Mouse (Mus musculus): ENCODE data around the gene Mapk7.
A peak's percentile ranks its signal among the peaks of the same experiment; 100 is the strongest.

Gene Mapk7

GRCm38 (mm10) chr11:61494129-61494997 lies at the start of gene Mapk7:
Gene Mapk7 (minus strand): TSS chr11:61494406.
- peak; percentile 95 to 96 for DNase-seq (ENCODE audit: low spot score in 2 of 2)

GRCm38 (mm10) chr11:61541106-61541505 lies 46.9 kb upstream of the Mapk7 start:
- DNase-seq (ENCODE audit: low spot score in 2 of 2) = no peak

GRCm38 (mm10) chr11:61540642-61541041 lies 46.4 kb upstream of the Mapk7 start:
- no peak for DNase-seq (ENCODE audit: low spot score in 2 of 2)

GRCm38 (mm10) chr11:61537362-61537761 lies 43.2 kb upstream of the Mapk7 start:
- DNase-seq (ENCODE audit: low spot score in 2 of 2) = no peak

GRCm38 (mm10) chr11:61536952-61537351 lies 42.7 kb upstream of the Mapk7 start:
- no peak for DNase-seq (ENCODE audit: low spot score in 2 of 2)

GRCm38 (mm10) chr11:61535530-61535929 lies 41.3 kb upstream of the Mapk7 start:
- DNase-seq (ENCODE audit: low spot score in 2 of 2) = no peak

- DNase-seq (ENCODE audit: low spot score in 2 of 2) = no peak
Measured at GRCm38 (mm10) chr11:61533571-61533970, 39.4 kb upstream of the Mapk7 start.

GRCm38 (mm10) chr11:61532820-61533219 lies 38.6 kb upstream of the Mapk7 start:
- DNase-seq (ENCODE audit: low spot score in 2 of 2) = no peak

GRCm38 (mm10) chr11:61529268-61529713 lies 35.1 kb upstream of the Mapk7 start:
- DNase-seq (ENCODE audit: low spot score in 2 of 2) = peak in 1 of 2 experiments; percentile 61

- DNase-seq (ENCODE audit: low spot score in 2 of 2) = no peak
Measured at GRCm38 (mm10) chr11:61526872-61527271, 32.7 kb upstream of the Mapk7 start.

GRCm38 (mm10) chr11:61519484-61520107 lies 25.4 kb upstream of the Mapk7 start:
- DNase-seq (ENCODE audit: low spot score in 2 of 2) = no peak

GRCm38 (mm10) chr11:61518871-61519270 lies 24.7 kb upstream of the Mapk7 start:
- no peak for DNase-seq (ENCODE audit: low spot score in 2 of 2)

GRCm38 (mm10) chr11:61517971-61518370 lies 23.8 kb upstream of the Mapk7 start:
- DNase-seq (ENCODE audit: low spot score in 2 of 2) = no peak

- no peak for DNase-seq (ENCODE audit: low spot score in 2 of 2)
Measured at GRCm38 (mm10) chr11:61514953-61515352, 20.7 kb upstream of the Mapk7 start.

GRCm38 (mm10) chr11:61504713-61505257 lies 10.6 kb upstream of the Mapk7 start, which contains the start of gene B9d1:
Gene B9d1 (plus strand): TSS chr11:61505144.
- DNase-seq (ENCODE audit: low spot score in 2 of 2) = peak; percentile 96 to 97

- DNase-seq (ENCODE audit: low spot score in 2 of 2) = no peak
Measured at GRCm38 (mm10) chr11:61503933-61504332, 9.7 kb upstream of the Mapk7 start.

GRCm38 (mm10) chr11:61498736-61499504 lies 4.7 kb upstream of the Mapk7 start:
- no peak for DNase-seq (ENCODE audit: low spot score in 2 of 2)

- DNase-seq (ENCODE audit: low spot score in 2 of 2) = no peak
Measured at GRCm38 (mm10) chr11:61497490-61497889, 3.3 kb upstream of the Mapk7 start.

- no peak for DNase-seq (ENCODE audit: low spot score in 2 of 2)
Measured at GRCm38 (mm10) chr11:61495528-61495927, 1.3 kb upstream of the Mapk7 start.

- peak in 1 of 2 experiments; percentile 53 for DNase-seq (ENCODE audit: low spot score in 2 of 2)
Measured at GRCm38 (mm10) chr11:61493525-61494128, 579 bp downstream of the Mapk7 start.

GRCm38 (mm10) chr11:61492749-61493401 lies 1.3 kb downstream of the Mapk7 start:
- no peak for DNase-seq (ENCODE audit: low spot score in 2 of 2)

All from frontal cortex, postnatal 14 days (tissue).